In genomic region chr16:52064309-52065105, GRCm38 (mm10) we compare ENCODE assay signal across 11 mouse cellular contexts. TPM values are rescaled to one million over a fixed set of nuclear protein-coding genes. Genes with fewer than 3 reads are reported as not detected.
DNase-seq lines count a peak whose midpoint lies in the region; ATAC-seq and TF ChIP-seq lines count a peak whose summit lies in the region.
"Had no signal": no experiment of that assay in that cellular context is flagged by ENCODE, and none has a peak within 500 bp of the region (broad histone marks: within the 10 kb centered on the region; RNA-seq: fewer than 3 reads in every experiment).

No protein-coding gene starts in this region.

- intact Hi-C loops in left cerebral cortex, adult 2 months (cut with DNase I): no loop called here

- DNase-seq in limb, embryonic 10.5 days (ENCODE audit: low spot score): no peak
- DNase-seq in R1 (ENCODE audit: low read depth, low spot score) (peak; percentile 10), adipocyte (ENCODE audit: low spot score) (no peak)
- no peak for DNase-seq in embryonic facial prominence, embryonic 14.5 days (ENCODE audit: low spot score)
- no peak for DNase-seq in liver, embryonic 11.5 days (ENCODE audit: low spot score)
- no peak for DNase-seq in left cerebral cortex, adult 2 months (ENCODE audit: extremely low spot score in 1 of 2, low spot score in 2 of 2)
- DNase-seq: forebrain, postnatal 0 days; thymus, postnatal 14 days had no signal

- H3K9ac ChIP-seq in limb, embryonic 13.5 days: no peak overlapping the region
- no peak overlapping the region for H3K9ac ChIP-seq in embryonic facial prominence, embryonic 14.5 days (ENCODE audit: low read depth, low read length)
- H3K9ac ChIP-seq in liver, embryonic 11.5 days (ENCODE audit: low read depth, low read length): no peak overlapping the region
- H3K9ac ChIP-seq: forebrain, postnatal 0 days; limb, embryonic 15.5 days had no signal

- 54% methylated on average over 12 of the region's 12 CpGs for whole genome bisulfite sequencing in limb, embryonic 13.5 days
- 75% methylated on average over 12 of the region's 12 CpGs for WGBS in limb, embryonic 10.5 days
- 67% methylated on average over 12 of the region's 12 CpGs for WGBS in embryonic facial prominence, embryonic 14.5 days
- 68% methylated on average over 12 of the region's 12 CpGs for WGBS in liver, embryonic 11.5 days

- H3K4me2 ChIP-seq in limb, embryonic 13.5 days (replicated peaks): no peak overlapping the region
- H3K4me2 ChIP-seq in embryonic facial prominence, embryonic 14.5 days (ENCODE audit: low read depth, low read length): no peak overlapping the region
- H3K4me2 ChIP-seq in liver, embryonic 11.5 days: no peak overlapping the region
- H3K4me2 ChIP-seq: limb, embryonic 15.5 days had no signal

- no peak for TF ChIP-seq CTCF in left cerebral cortex, adult 2 months (IDR thresholded peaks at IDR 0.05)

- H3K4me3 ChIP-seq in limb, embryonic 13.5 days: no peak overlapping the region
- H3K4me3 ChIP-seq in limb, embryonic 10.5 days: no peak overlapping the region
- H3K4me3 ChIP-seq in embryonic facial prominence, embryonic 14.5 days (ENCODE audit: low read depth, low read length): no peak overlapping the region
- no peak overlapping the region for H3K4me3 ChIP-seq in liver, embryonic 11.5 days (ENCODE audit: low read depth, low read length)
- no peak overlapping the region for H3K4me3 ChIP-seq in left cerebral cortex, adult 2 months
- H3K4me3 ChIP-seq: limb, embryonic 15.5 days had no signal

- no peaks in the 10 kb centered on the region; the same call in 1 of the 2 replicates for H3K36me3 ChIP-seq in limb, embryonic 13.5 days
- H3K36me3 ChIP-seq in limb, embryonic 10.5 days: peaks cover 32% of the 10 kb centered on the region
- no peaks in the 10 kb centered on the region for H3K36me3 ChIP-seq in embryonic facial prominence, embryonic 14.5 days (ENCODE audit: control insufficient read depth, insufficient read depth, low read length)
- no peaks in the 10 kb centered on the region for H3K36me3 ChIP-seq in liver, embryonic 11.5 days (ENCODE audit: control insufficient read depth, insufficient read depth, low read length)
- H3K36me3 ChIP-seq: limb, embryonic 15.5 days had no signal

- ATAC-seq in limb, embryonic 13.5 days (ENCODE audit: low FRiP score, low read depth): peak; percentile 30; the same call in 1 of the 2 replicates
- ATAC-seq in embryonic facial prominence, embryonic 14.5 days (ENCODE audit: low read depth): no peak; the same call in 1 of the 2 replicates
- 0 out of 2 replicates have a peak, but pooled peaks have one; percentile 12 for ATAC-seq in liver, embryonic 11.5 days (replicated peaks; ENCODE audit: low FRiP score)
- ATAC-seq: forebrain, postnatal 0 days had no signal

- H3K4me1 ChIP-seq in limb, embryonic 13.5 days: peaks cover 56% of the 10 kb centered on the region
- peaks cover 28% of the 10 kb centered on the region for H3K4me1 ChIP-seq in limb, embryonic 10.5 days
- H3K4me1 ChIP-seq in embryonic facial prominence, embryonic 14.5 days (ENCODE audit: control insufficient read depth, insufficient read depth, low read length): peaks cover 28% of the 10 kb centered on the region
- peaks cover 26% of the 10 kb centered on the region for H3K4me1 ChIP-seq in liver, embryonic 11.5 days (replicated peaks; ENCODE audit: control insufficient read depth, insufficient read depth, low read length)

- no peak overlapping the region for H3K27ac ChIP-seq in limb, embryonic 13.5 days
- H3K27ac ChIP-seq in limb, embryonic 10.5 days: no peak overlapping the region
- 0 out of 2 replicates have a peak overlapping the region, but pooled peaks have one; percentile 12 for H3K27ac ChIP-seq in embryonic facial prominence, embryonic 14.5 days (replicated peaks; ENCODE audit: low read depth, low read length)
- H3K27ac ChIP-seq in liver, embryonic 11.5 days (ENCODE audit: low read depth, low read length): no peak overlapping the region
- no peak overlapping the region for H3K27ac ChIP-seq in left cerebral cortex, adult 2 months
- H3K27ac ChIP-seq: kidney, postnatal 0 days; limb, embryonic 15.5 days had no signal

- H3K27me3 ChIP-seq in limb, embryonic 13.5 days: no peaks in the 10 kb centered on the region
- H3K27me3 ChIP-seq in limb, embryonic 10.5 days (ENCODE audit: low read depth, poor library complexity, severe bottlenecking): no peaks in the 10 kb centered on the region
- no peaks in the 10 kb centered on the region for H3K27me3 ChIP-seq in embryonic facial prominence, embryonic 14.5 days (replicated peaks; ENCODE audit: control insufficient read depth, insufficient read depth, low read length)
- H3K27me3 ChIP-seq in liver, embryonic 11.5 days (replicated peaks; ENCODE audit: control insufficient read depth, insufficient read depth, low read length): no peaks in the 10 kb centered on the region
- H3K27me3 ChIP-seq: limb, embryonic 15.5 days had no signal

- no peaks in the 10 kb centered on the region for H3K9me3 ChIP-seq in limb, embryonic 13.5 days
- H3K9me3 ChIP-seq in limb, embryonic 10.5 days (replicated peaks): no peaks in the 10 kb centered on the region
- no peaks in the 10 kb centered on the region for H3K9me3 ChIP-seq in embryonic facial prominence, embryonic 14.5 days (ENCODE audit: control insufficient read depth, low read length)
- no peaks in the 10 kb centered on the region for H3K9me3 ChIP-seq in liver, embryonic 11.5 days (ENCODE audit: control insufficient read depth, low read length)
- H3K9me3 ChIP-seq: limb, embryonic 15.5 days had no signal

RNA-seq across cellular contexts. Expression of gene Cblb, which starts 33.5 kb away (rescaled TPM):
- 15.3 and 15.5 TPM in 2 replicates for polyA plus RNA-seq in limb, embryonic 13.5 days (2015; fragmentation: Nextera tagmentation; extraction: Ambion mirVana)
- 31.6 and 34.6 TPM in 2 replicates for polyA plus RNA-seq in limb, embryonic 10.5 days (2016; fragmentation: Nextera tagmentation; extraction: Ambion mirVana)
- polyA plus RNA-seq in embryonic facial prominence, embryonic 14.5 days (2014; fragmentation: Nextera tagmentation; extraction: Ambion mirVana): 18.6 and 18.8 TPM in 2 replicates
- polyA plus RNA-seq in liver, embryonic 11.5 days (2014; fragmentation: Nextera tagmentation; extraction: Ambion mirVana): 10.6 and 11.1 TPM in 2 replicates
- total RNA-seq in left cerebral cortex, adult 2 months (2021): 10 to 100 TPM; 20.3 to 21.9 TPM
